Mouse (Mus musculus) liver, embryonic 11.5 days (tissue): ENCODE results near the gene Zbtb12. TPM values are rescaled to one million over a fixed set of nuclear protein-coding genes. Genes with fewer than 3 reads are reported as not detected.
"Not testable (repeated sequence)": the region's sequence is repeated elsewhere in the genome, so short reads cannot be mapped to it uniquely, and the experiment has no call there.

Experiments
- ATAC-seq: fragments of 200-750 bp; cut with Nextera tagmentation; replicated peaks from 2 replicates; pipeline ENCODE4 v1.8.0; 2017; ENCODE audit warnings: moderate number of reproducible peaks, mild to moderate bottlenecking, moderate TSS enrichment, moderate library complexity; ENCODE audit not compliant: low FRiP score
- DNase-seq: peaks from one replicate; pipeline ENCODE4 v3.0.0-alpha.2; 2017; ENCODE audit warnings: low spot score
- H3K27ac ChIP-seq: fragments of 300-500 bp; sonication (generic); 2 replicates; pipeline ENCODE4 v1.5.1; 2014; ENCODE audit warnings: mild to moderate bottlenecking, low read depth, low read length, control low read depth
- H3K27me3 ChIP-seq: fragments of 300-500 bp; sonication (generic); replicated peaks from 2 replicates; pipeline ENCODE4 v1.6.1; 2014; ENCODE audit warnings: low read length, mixed read lengths; ENCODE audit not compliant: control insufficient read depth, insufficient read depth
- H3K36me3 ChIP-seq: fragments of 300-500 bp; sonication (generic); 2 replicates; pipeline ENCODE4 v1.6.1; 2014; ENCODE audit warnings: mild to moderate bottlenecking, low read length, moderate library complexity, mixed read lengths; ENCODE audit not compliant: control insufficient read depth, insufficient read depth
- H3K4me1 ChIP-seq: fragments of 300-500 bp; sonication (generic); replicated peaks from 2 replicates; pipeline ENCODE4 v1.6.1; 2014; ENCODE audit warnings: low read length, mixed read lengths; ENCODE audit not compliant: control insufficient read depth, insufficient read depth
- H3K4me2 ChIP-seq: fragments of 300-500 bp; sonication (generic); 2 replicates; pipeline ENCODE4 v1.6.1; 2014; ENCODE audit warnings: mild to moderate bottlenecking, control low read depth, moderate library complexity
- H3K4me3 ChIP-seq: fragments of 300-500 bp; sonication (generic); 2 replicates; pipeline ENCODE4 v1.5.1; 2014; ENCODE audit warnings: low read depth, low read length, control low read depth
- H3K9ac ChIP-seq: fragments of 300-500 bp; sonication (generic); 2 replicates; pipeline ENCODE4 v1.6.1; 2014; ENCODE audit warnings: low read depth, low read length, control low read depth
- H3K9me3 ChIP-seq: fragments of 300-500 bp; sonication (generic); 2 replicates; pipeline ENCODE4 v1.6.1; 2016; ENCODE audit warnings: low read length, inconsistent platforms, mixed read lengths; ENCODE audit not compliant: control insufficient read depth
- whole genome bisulfite sequencing: fragments of 180-500 bp; shearing (Covaris S2); extraction: QIAGEN DNeasy Blood & Tissue Kit; methylation state at CpG from one replicate; pipeline ENCODE4 v1.1.7; 2014; 5-methylcytosine and 5-hydroxymethylcytosine counted together
- polyA plus RNA-seq: library from polyadenylated mRNA; unstranded; fragments of >200 nt; fragmentation: Nextera tagmentation; extraction: Ambion mirVana; gene quantifications from 2 replicates; pipeline ENCODE4 v1.2.1, GENCODE M21; 2014

Gene Zbtb12
- polyA plus RNA-seq, 1 experiment from 2014 or later: 0.86 TPM

GRCm38 (mm10) chr17:34895724-34896123 lies 16.4 kb downstream of the Zbtb12 start:
- Histone ChIP-seq H3K4me2 (peak overlapping the region; percentile 97), H3K36me3 (peaks cover 6% of the 10 kb centered on the region), H3K4me1 (peaks cover 33% of the 10 kb centered on the region), H3K9me3 (peaks cover 4% of the 10 kb centered on the region; the same call in 1 of the 2 replicates), H3K27ac (peak overlapping the region; percentile 96), H3K9ac (no peak overlapping the region), H3K4me3 (peak overlapping the region; percentile 91), H3K27me3 (no peaks in the 10 kb centered on the region)
- DNase-seq (no peak), ATAC-seq (no peak)
- 95% methylated on average over 15 of the region's 15 CpGs for WGBS

- ATAC-seq: no peak
- peaks cover 4% of the 10 kb centered on the region; the same call in 1 of the 2 replicates for H3K9me3 ChIP-seq
- H3K4me2 ChIP-seq: peak overlapping the region; percentile 97
- H3K9ac ChIP-seq: no peak overlapping the region
- H3K36me3 ChIP-seq: peaks cover 6% of the 10 kb centered on the region
- H3K27me3 ChIP-seq: no peaks in the 10 kb centered on the region
- no peak overlapping the region; the same call in 1 of the 2 replicates for H3K27ac ChIP-seq
- WGBS: 74% methylated on average over 17 of the region's 17 CpGs
- H3K4me1 ChIP-seq: peaks cover 33% of the 10 kb centered on the region
- peak overlapping the region; percentile 91; the same call in 1 of the 2 replicates for H3K4me3 ChIP-seq
- DNase-seq: no peak
These were observed 17.1 kb downstream of the Zbtb12 start for GRCm38 (mm10) chr17:34896366-34896765.

GRCm38 (mm10) chr17:34897373-34898159 lies 18.3 kb downstream of the Zbtb12 start:
- Histone ChIP-seq H3K36me3 (peaks cover 9% of the 10 kb centered on the region), H3K9me3 (peaks cover 4% of the 10 kb centered on the region; the same call in 1 of the 2 replicates), H3K4me1 (peaks cover 33% of the 10 kb centered on the region), H3K4me3 (peak overlapping the region; percentile 96), H3K9ac (peak overlapping the region; percentile 94), H3K27ac (peak overlapping the region; percentile 97), H3K4me2 (peak overlapping the region; percentile 97), H3K27me3 (no peaks in the 10 kb centered on the region)
- DNase-seq: peak; percentile 66
- no peak for ATAC-seq
- 12% methylated on average over 10 of the region's 10 CpGs for WGBS

GRCm38 (mm10) chr17:34898160-34898586 lies 18.9 kb downstream of the Zbtb12 start, which contains the start of the genes C2 and Ehmt2:
TSS of gene C2 (minus strand) at chr17:34898265.
TSS of gene Ehmt2 (plus strand) at chr17:34898469.
- H3K36me3 ChIP-seq: peaks cover 14% of the 10 kb centered on the region
- H3K4me2 ChIP-seq: peak within 1 kb of the TSS; percentile 97
- peak; percentile 55 for ATAC-seq
- peak within 1 kb of the TSS; percentile 97 for H3K27ac ChIP-seq
- peaks cover 4% of the 10 kb centered on the region; the same call in 1 of the 2 replicates for H3K9me3 ChIP-seq
- peak within 1 kb of the TSS; percentile 96 for H3K4me3 ChIP-seq
- WGBS: 0% methylated on average over 22 of the region's 44 CpGs
- H3K27me3 ChIP-seq: no peaks in the 10 kb centered on the region
- DNase-seq: peak; percentile 83
- H3K9ac ChIP-seq: peak within 1 kb of the TSS; percentile 94
- H3K4me1 ChIP-seq: peaks cover 33% of the 10 kb centered on the region

GRCm38 (mm10) chr17:34898706-34899052 lies 19.4 kb downstream of the Zbtb12 start:
- WGBS: 0% methylated on average over 9 of the region's 47 CpGs
- Histone ChIP-seq H3K4me3 (peak overlapping the region; percentile 96), H3K4me1 (peaks cover 29% of the 10 kb centered on the region), H3K9ac (peak overlapping the region; percentile 94), H3K36me3 (peaks cover 16% of the 10 kb centered on the region), H3K27ac (peak overlapping the region; percentile 97), H3K27me3 (no peaks in the 10 kb centered on the region), H3K9me3 (peaks cover 4% of the 10 kb centered on the region; the same call in 1 of the 2 replicates), H3K4me2 (peak overlapping the region; percentile 97)
- ATAC-seq (0 out of 2 replicates have a peak, but pooled peaks have one; percentile 4), DNase-seq (peak; percentile 66)

DNA sequence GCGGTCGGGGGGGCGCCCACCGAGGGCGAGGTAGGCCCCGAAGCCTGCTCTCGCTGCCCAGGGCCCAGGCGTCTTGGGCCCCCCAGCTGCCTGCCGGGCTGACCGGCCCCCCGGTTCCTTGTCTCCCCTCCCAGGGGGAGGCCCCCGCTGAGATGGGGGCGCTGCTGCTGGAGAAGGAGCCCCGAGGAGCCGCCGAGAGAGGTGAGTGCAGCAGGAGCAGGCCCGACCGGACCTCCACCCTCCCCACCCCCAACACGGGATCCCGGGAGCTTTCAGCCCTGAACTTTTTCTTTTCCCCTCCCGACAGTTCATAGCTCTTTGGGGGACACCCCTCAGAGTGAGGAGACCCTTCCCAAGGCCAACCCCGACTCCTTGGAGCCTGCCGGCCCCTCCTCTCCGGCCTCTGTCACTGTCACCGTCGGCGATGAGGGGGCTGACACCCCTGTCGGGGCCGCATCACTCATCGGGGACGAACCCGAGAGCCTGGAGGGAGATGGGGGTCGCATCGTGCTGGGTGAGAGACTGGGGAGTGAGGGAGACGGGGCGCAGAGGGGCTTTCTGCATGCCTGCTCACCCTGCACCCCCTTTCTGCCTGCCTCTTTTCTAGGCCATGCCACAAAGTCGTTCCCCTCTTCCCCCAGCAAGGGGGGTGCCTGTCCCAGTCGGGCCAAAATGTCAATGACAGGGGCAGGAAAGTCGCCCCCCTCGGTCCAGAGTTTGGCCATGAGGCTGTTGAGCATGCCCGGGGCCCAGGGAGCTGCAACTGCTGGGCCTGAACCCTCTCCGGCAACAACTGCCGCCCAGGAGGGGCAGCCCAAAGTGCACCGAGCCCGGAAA lies 20.0 kb downstream of the Zbtb12 start:
- Histone ChIP-seq H3K4me2 (peak overlapping the region; percentile 97), H3K4me3 (peak overlapping the region; percentile 96), H3K4me1 (peaks cover 27% of the 10 kb centered on the region), H3K27ac (peak overlapping the region; percentile 97), H3K9ac (peak overlapping the region; percentile 94), H3K27me3 (no peaks in the 10 kb centered on the region), H3K9me3 (peaks cover 4% of the 10 kb centered on the region; the same call in 1 of the 2 replicates), H3K36me3 (peaks cover 16% of the 10 kb centered on the region)
- DNase-seq (peak; percentile 75), ATAC-seq (no peak)
- 0% methylated on average over 37 of the region's 45 CpGs for WGBS

GRCm38 (mm10) chr17:34899890-34900243 lies 20.6 kb downstream of the Zbtb12 start:
- Histone ChIP-seq H3K4me3 (peak overlapping the region; percentile 96), H3K27ac (peak overlapping the region; percentile 97), H3K9me3 (peaks cover 4% of the 10 kb centered on the region; the same call in 1 of the 2 replicates), H3K9ac (peak overlapping the region; percentile 94), H3K4me1 (peaks cover 27% of the 10 kb centered on the region), H3K27me3 (no peaks in the 10 kb centered on the region), H3K4me2 (peak overlapping the region; percentile 97), H3K36me3 (peaks cover 18% of the 10 kb centered on the region)
- DNase-seq (no peak), ATAC-seq (no peak)
- 4% methylated on average over 5 of the region's 5 CpGs for WGBS

DNA sequence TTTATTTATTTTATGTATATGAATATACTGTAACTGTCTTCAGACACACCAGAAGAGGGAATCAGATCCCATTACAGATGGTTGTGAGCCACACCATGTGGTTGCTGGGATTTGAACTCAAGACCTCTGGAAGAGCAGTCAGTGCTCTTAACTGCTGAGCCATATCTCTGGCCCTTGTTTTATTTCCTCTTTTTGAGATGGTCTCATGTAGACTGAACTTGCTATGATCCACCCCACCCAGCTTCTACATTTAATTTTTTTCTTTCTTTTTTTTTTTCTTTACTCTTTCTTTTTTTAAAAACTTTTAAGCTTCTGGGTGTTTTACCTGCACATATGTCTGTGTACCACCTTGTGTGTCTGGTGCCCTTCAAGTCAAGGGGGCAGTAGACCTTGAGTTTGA lies 21.5 kb downstream of the Zbtb12 start:
- not testable (repeated sequence) for DNase-seq, H3K9me3 ChIP-seq, H3K4me3 ChIP-seq, H3K9ac ChIP-seq, H3K27me3 ChIP-seq, H3K4me2 ChIP-seq, ATAC-seq, H3K27ac ChIP-seq
- Histone ChIP-seq H3K36me3 (peaks cover 25% of the 10 kb centered on the region), H3K4me1 (peaks cover 18% of the 10 kb centered on the region)
